8 mouse cellular contexts compared by ENCODE assay signal in the genomic region with DNA sequence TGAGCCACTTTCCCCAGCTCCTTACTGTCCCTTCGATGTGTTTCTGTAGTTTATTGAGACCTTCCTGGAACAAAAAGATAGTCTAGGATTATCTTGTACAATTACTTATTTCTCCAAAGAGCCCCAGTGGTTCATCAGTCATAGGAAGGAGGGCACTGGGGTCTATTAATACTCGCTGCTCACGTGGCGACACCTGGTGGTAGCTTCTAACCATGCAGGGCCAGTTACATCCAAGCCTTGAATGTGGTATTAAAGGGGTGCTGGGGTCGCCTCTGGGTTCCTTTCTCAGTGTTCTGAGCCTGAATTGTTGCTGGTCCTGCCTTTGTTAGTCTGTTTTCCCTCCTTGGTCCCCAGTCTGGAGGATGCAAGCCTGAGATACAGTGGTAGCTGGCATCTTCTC. TPM values are rescaled to one million over a fixed set of nuclear protein-coding genes. Genes with fewer than 3 reads are reported as not detected.
DNase-seq lines count a peak whose midpoint lies in the region; ATAC-seq and TF ChIP-seq lines count a peak whose summit lies in the region.
"Had no signal": no experiment of that assay in that cellular context is flagged by ENCODE, and none has a peak within 500 bp of the region (broad histone marks: within the 10 kb centered on the region; RNA-seq: fewer than 3 reads in every experiment).

No protein-coding gene starts in this region.

- 5% methylated on average over 5 of the region's 5 CpGs for WGBS in embryonic facial prominence, embryonic 10.5 days
- WGBS in hindbrain, postnatal 0 days: 8% methylated on average over 5 of the region's 5 CpGs
- 5% methylated on average over 5 of the region's 5 CpGs for WGBS in liver, embryonic 14.5 days (ENCODE audit: insufficient replicate concordance)

- H3K4me3 ChIP-seq in testis, adult 2 months (ENCODE audit: control insufficient read depth, low read depth, low read length): no peak overlapping the region
- no peak overlapping the region for H3K4me3 ChIP-seq in embryonic facial prominence, embryonic 10.5 days
- H3K4me3 ChIP-seq in hindbrain, postnatal 0 days (ENCODE audit: low read length): no peak overlapping the region
- H3K4me3 ChIP-seq in liver, embryonic 14.5 days (ENCODE audit: insufficient read depth in 1 of 2, low read depth in 2 of 2, low read length in 2 of 2): no peak overlapping the region
- H3K4me3 ChIP-seq: hindbrain, embryonic 15.5 days had no signal

- H3K9me3 ChIP-seq in embryonic facial prominence, embryonic 10.5 days: no peaks in the 10 kb centered on the region
- no peaks in the 10 kb centered on the region for H3K9me3 ChIP-seq in hindbrain, postnatal 0 days (ENCODE audit: low read length)
- no peaks in the 10 kb centered on the region for H3K9me3 ChIP-seq in liver, embryonic 14.5 days (ENCODE audit: control insufficient read depth, low read length)
- H3K9me3 ChIP-seq: hindbrain, embryonic 15.5 days had no signal

- H3K27me3 ChIP-seq in testis, adult 2 months (ENCODE audit: control insufficient read depth, insufficient read depth, low read length): no peaks in the 10 kb centered on the region
- H3K27me3 ChIP-seq in embryonic facial prominence, embryonic 10.5 days (replicated peaks; ENCODE audit: low read depth, poor library complexity, severe bottlenecking): no peaks in the 10 kb centered on the region; the same call in 1 of the 2 replicates
- H3K27me3 ChIP-seq in hindbrain, postnatal 0 days (ENCODE audit: insufficient read depth, low read length): no peaks in the 10 kb centered on the region
- H3K27me3 ChIP-seq in liver, embryonic 14.5 days (ENCODE audit: control insufficient read depth, insufficient read depth, low read length): no peaks in the 10 kb centered on the region
- H3K27me3 ChIP-seq: hindbrain, embryonic 15.5 days had no signal

- H3K4me1 ChIP-seq in testis, adult 2 months (ENCODE audit: control insufficient read depth, insufficient read depth, low read length): no peaks in the 10 kb centered on the region; the same call in 1 of the 2 replicates
- H3K4me1 ChIP-seq in embryonic facial prominence, embryonic 10.5 days: no peaks in the 10 kb centered on the region
- H3K4me1 ChIP-seq in hindbrain, postnatal 0 days (ENCODE audit: insufficient read depth, low read length): no peaks in the 10 kb centered on the region
- no peaks in the 10 kb centered on the region for H3K4me1 ChIP-seq in liver, embryonic 14.5 days (replicated peaks; ENCODE audit: control insufficient read depth in 2 of 2, insufficient read depth in 2 of 2, low read length in 1 of 2)
- H3K4me1 ChIP-seq: hindbrain, embryonic 15.5 days had no signal

- TF ChIP-seq CTCF in testis, adult 2 months (IDR thresholded peaks at IDR 0.05; ENCODE audit: control insufficient read depth, insufficient read depth, insufficient replicate concordance, low read depth, low read length): peak; percentile 66; the same call in 1 of the 2 replicates
- TF ChIP-seq CTCF in hindbrain, postnatal 0 days (IDR thresholded peaks at IDR 0.05; ENCODE audit: low read depth): peak; percentile 96
- TF ChIP-seq CTCF in liver, embryonic 14.5 days (IDR thresholded peaks at IDR 0.05; ENCODE audit: low read depth): peak; percentile 85

- no peak overlapping the region for H3K9ac ChIP-seq in hindbrain, postnatal 0 days (replicated peaks; ENCODE audit: low read length)
- H3K9ac ChIP-seq in liver, embryonic 14.5 days (replicated peaks): no peak overlapping the region
- H3K9ac ChIP-seq: hindbrain, embryonic 15.5 days had no signal

- no peaks in the 10 kb centered on the region for H3K36me3 ChIP-seq in testis, adult 2 months (ENCODE audit: control insufficient read depth, insufficient read depth, low read length)
- H3K36me3 ChIP-seq in embryonic facial prominence, embryonic 10.5 days (replicated peaks): no peaks in the 10 kb centered on the region
- no peaks in the 10 kb centered on the region for H3K36me3 ChIP-seq in hindbrain, postnatal 0 days (ENCODE audit: insufficient read depth, low read length)
- H3K36me3 ChIP-seq in liver, embryonic 14.5 days (replicated peaks; ENCODE audit: control insufficient read depth, insufficient read depth, low read depth): no peaks in the 10 kb centered on the region
- H3K36me3 ChIP-seq: hindbrain, embryonic 15.5 days had no signal

- no peak for TF ChIP-seq POLR2A in testis, adult 2 months (IDR thresholded peaks at IDR 0.05; ENCODE audit: control insufficient read depth, low read depth, low read length)

- no peak for DNase-seq in testis, postnatal 14 days (ENCODE audit: low spot score)
- peak; percentile 73 for DNase-seq in adrenal gland, postnatal 10 days
- DNase-seq in embryonic facial prominence, embryonic 10.5 days (ENCODE audit: low spot score): peak; percentile 77
- DNase-seq in hindbrain, postnatal 0 days (ENCODE audit: low spot score): peak; percentile 83
- peak in 1 of 3 experiments; percentile 11 for DNase-seq in liver, embryonic 14.5 days (ENCODE audit: low read depth in 3 of 3, low spot score in 3 of 3)
- peak; percentile 60 for DNase-seq in retina, postnatal 7 days (ENCODE audit: low read depth, low spot score)

- H3K27ac ChIP-seq in testis, adult 2 months (ENCODE audit: control insufficient read depth, insufficient read depth, low read depth, low read length): no peak overlapping the region
- H3K27ac ChIP-seq in embryonic facial prominence, embryonic 10.5 days (replicated peaks): no peak overlapping the region
- no peak overlapping the region for H3K27ac ChIP-seq in hindbrain, postnatal 0 days
- no peak overlapping the region for H3K27ac ChIP-seq in liver, embryonic 14.5 days
- H3K27ac ChIP-seq: hindbrain, embryonic 15.5 days had no signal

- TF ChIP-seq EP300 in liver, embryonic 14.5 days (IDR thresholded peaks at IDR 0.05; ENCODE audit: low read depth): no peak

- ATAC-seq in hindbrain, postnatal 0 days: peak; percentile 69; the same call in 1 of the 2 replicates
- ATAC-seq in liver, embryonic 14.5 days (ENCODE audit: insufficient read depth): no peak

- H3K4me2 ChIP-seq in hindbrain, postnatal 0 days (ENCODE audit: low read depth, low read length): no peak overlapping the region
- no peak overlapping the region for H3K4me2 ChIP-seq in liver, embryonic 14.5 days (ENCODE audit: low read depth)
- H3K4me2 ChIP-seq: hindbrain, embryonic 15.5 days had no signal

RNA-seq across cellular contexts. Expression of gene Dysf, which starts 52.9 kb away (rescaled TPM):
- 1.7 and 2.1 TPM in 2 replicates for polyA plus RNA-seq in testis, adult 2 months (2012; rRNA removed)
- 10 to 100 TPM; 35.0 to 51.6 TPM for total RNA-seq in adrenal gland, postnatal 10 days (2021)
- 5.4 and 6.0 TPM in 2 replicates for polyA plus RNA-seq in embryonic facial prominence, embryonic 10.5 days (2016; fragmentation: Nextera tagmentation; extraction: Ambion mirVana)
- 1.9 and 2.4 TPM in 2 replicates for total RNA-seq in hindbrain, postnatal 0 days (2014; rRNA removed)
- polyA plus RNA-seq in hindbrain, postnatal 0 days (2015; fragmentation: Nextera tagmentation; extraction: Ambion mirVana): 1.6 and 2.0 TPM in 2 replicates
- polyA plus RNA-seq in liver, embryonic 14.5 days (2012; rRNA removed): 1.5 and 1.9 TPM in 2 replicates
- 1.2 and 1.6 TPM in 2 replicates for polyA plus RNA-seq in liver, embryonic 14.5 days (2014; fragmentation: Nextera tagmentation; extraction: Ambion mirVana)
